Mouse (Mus musculus): ENCODE results near the gene Ndufa1. TPM values are rescaled to one million over a fixed set of nuclear protein-coding genes. Genes with fewer than 3 reads are reported as not detected.
A peak's percentile ranks its signal among the peaks of the same experiment; 100 is the strongest.
"Not testable (repeated sequence)": the region's sequence is repeated elsewhere in the genome, so short reads cannot be mapped to it uniquely, and the experiment has no call there.

Ndufa1 gene
- polyA plus RNA-seq (2016; fragmentation: Nextera tagmentation; extraction: Ambion mirVana), result 329 and 348 TPM in 2 replicates

- Histone ChIP-seq H3K4me1 (no peaks in the 10 kb centered on the region), H3K9me3 (replicated peaks) (no peaks in the 10 kb centered on the region), H3K4me3 (peak within 1 kb of the TSS; percentile 63), H3K27ac (peak within 1 kb of the TSS; percentile 81), H3K27me3 (ENCODE audit: low read depth, poor library complexity, severe bottlenecking) (no peaks in the 10 kb centered on the region), H3K36me3 (0 out of 2 replicates have a peak, but pooled peaks cover 5% of the 10 kb centered on the region)
- 11% methylated on average over 63 of the region's 63 CpGs for WGBS
- DNase-seq (ENCODE audit: low spot score), result peak; percentile 80
These were observed at the start of gene Ndufa1, which contains the start of gene Rnf113a1 for GRCm38 (mm10) chrX:37191105-37191743. Gene Ndufa1 (minus strand): TSS chrX:37191163. Gene Rnf113a1 (plus strand): TSS chrX:37191245.

DNA sequence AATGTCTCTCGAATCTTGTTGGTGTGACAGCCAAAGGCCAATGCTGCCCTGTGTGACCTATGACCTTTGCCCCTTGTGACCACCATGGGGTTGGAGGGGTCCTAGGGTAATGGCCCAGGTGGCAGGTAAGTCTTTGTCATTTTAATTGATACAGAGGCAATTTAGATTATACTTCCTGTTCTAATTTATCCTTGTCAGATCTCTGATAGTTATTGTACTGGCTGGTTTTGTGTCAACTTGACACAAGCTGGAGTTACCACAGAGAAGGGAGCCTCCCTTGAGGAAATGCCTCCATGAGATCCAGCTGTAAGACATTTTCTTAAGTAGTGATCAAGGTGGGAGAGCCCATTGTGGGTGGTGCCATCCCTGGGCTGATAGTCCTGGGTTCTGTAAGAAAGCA, 31.2 kb upstream of the Ndufa1 start, which contains the start of gene Rhox1:
TSS of gene Rhox1 (minus strand) at position 101 of the 400 bp plus-strand sequence.
- not testable (repeated sequence) for H3K9me3 ChIP-seq (replicated peaks); DNase-seq (ENCODE audit: low spot score); H3K27ac ChIP-seq; H3K4me3 ChIP-seq; H3K27me3 ChIP-seq (ENCODE audit: low read depth, poor library complexity, severe bottlenecking); H3K4me1 ChIP-seq; H3K36me3 ChIP-seq
- 64% methylated on average over 1 of the region's 1 CpGs for WGBS

GRCm38 (mm10) chrX:37210941-37211340, 20.0 kb upstream of the Ndufa1 start, which contains the start of gene Gm9:
Gene Gm9 (minus strand): TSS chrX:37211041.
- Histone ChIP-seq H3K27me3 (ENCODE audit: low read depth, poor library complexity, severe bottlenecking) (no peaks in the 10 kb centered on the region), H3K36me3 (no peaks in the 10 kb centered on the region), H3K9me3 (replicated peaks) (no peaks in the 10 kb centered on the region), H3K4me3 (no peak within 1 kb of the TSS), H3K27ac (no peak within 1 kb of the TSS), H3K4me1 (no peaks in the 10 kb centered on the region)
- WGBS, result 88% methylated on average over 10 of the region's 10 CpGs
- no peak for DNase-seq (ENCODE audit: low spot score)

DNA sequence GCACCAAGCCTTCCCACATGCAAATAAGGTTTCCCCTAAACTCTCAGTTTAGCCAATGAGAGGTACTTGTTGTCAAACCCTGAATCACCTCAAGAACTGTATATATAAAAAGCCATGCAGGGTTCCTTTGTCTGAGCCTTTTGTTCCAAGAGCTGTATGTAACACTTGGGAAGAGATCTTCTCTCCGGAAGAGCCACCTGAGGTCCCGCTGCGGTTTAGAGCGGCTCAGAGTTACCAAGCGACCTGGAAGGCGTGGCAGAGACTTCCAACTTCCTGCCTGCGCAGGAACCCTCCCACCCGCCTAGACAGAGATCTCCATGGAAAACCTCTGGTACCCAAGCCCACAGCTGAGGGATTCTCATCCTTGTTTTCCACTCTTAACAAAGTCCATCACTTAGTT, 7.7 kb upstream of the Ndufa1 start:
- Histone ChIP-seq H3K27ac (no peak overlapping the region), H3K4me1 (no peaks in the 10 kb centered on the region), H3K36me3 (no peaks in the 10 kb centered on the region), H3K9me3 (replicated peaks) (no peaks in the 10 kb centered on the region), H3K4me3 (no peak overlapping the region), H3K27me3 (ENCODE audit: low read depth, poor library complexity, severe bottlenecking) (no peaks in the 10 kb centered on the region)
- 60% methylated on average over 8 of the region's 8 CpGs for WGBS
- no peak for DNase-seq (ENCODE audit: low spot score)

DNA sequence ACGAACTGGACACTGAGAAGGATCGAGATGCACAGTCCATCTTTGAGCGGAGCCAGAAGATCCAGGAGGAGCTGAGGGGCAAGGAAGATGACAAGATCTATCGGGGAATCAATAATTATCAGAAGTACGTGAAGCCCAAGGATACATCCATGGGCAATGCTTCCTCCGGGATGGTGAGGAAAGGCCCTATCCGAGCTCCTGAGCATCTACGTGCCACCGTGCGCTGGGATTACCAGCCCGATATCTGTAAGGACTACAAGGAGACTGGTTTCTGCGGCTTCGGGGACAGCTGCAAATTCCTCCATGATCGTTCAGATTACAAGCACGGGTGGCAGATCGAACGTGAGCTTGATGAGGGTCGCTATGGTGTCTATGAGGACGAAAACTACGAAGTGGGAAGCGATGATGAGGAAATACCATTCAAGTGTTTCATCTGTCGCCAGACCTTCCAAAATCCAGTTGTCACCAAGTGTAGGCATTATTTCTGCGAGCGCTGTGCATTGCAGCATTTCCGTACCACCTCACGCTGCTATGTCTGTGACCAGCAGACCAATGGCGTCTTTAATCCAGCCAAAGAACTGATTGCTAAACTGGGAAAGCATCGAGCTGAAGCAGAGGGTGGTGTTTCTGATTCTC, 899 bp upstream of the Ndufa1 start:
- Histone ChIP-seq H3K9me3 (replicated peaks) (no peaks in the 10 kb centered on the region), H3K4me1 (no peaks in the 10 kb centered on the region), H3K27ac (peak overlapping the region; percentile 81), H3K36me3 (0 out of 2 replicates have a peak, but pooled peaks cover 5% of the 10 kb centered on the region), H3K27me3 (ENCODE audit: low read depth, poor library complexity, severe bottlenecking) (no peaks in the 10 kb centered on the region), H3K4me3 (peak overlapping the region; percentile 63)
- DNase-seq (ENCODE audit: low spot score), result no peak
- 25% methylated on average over 28 of the region's 28 CpGs for WGBS

DNA sequence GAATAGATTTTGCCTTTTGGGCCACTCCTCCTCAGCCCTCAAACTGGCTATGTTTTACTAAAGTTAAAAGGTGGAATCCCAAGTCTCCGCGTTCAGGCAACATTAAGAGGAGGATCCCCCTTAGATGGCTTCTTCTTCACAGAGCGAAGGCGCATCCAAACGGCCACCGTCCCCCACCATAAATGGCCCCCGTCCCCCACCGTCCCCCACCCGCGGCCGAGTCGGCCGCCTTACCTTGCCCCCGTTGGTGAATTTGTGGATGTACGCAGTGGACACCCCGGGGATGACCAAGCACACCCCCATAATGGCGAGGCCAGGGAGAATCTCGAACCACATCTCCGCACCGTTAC, 233 bp downstream of the Ndufa1 start:
- Histone ChIP-seq H3K4me1 (no peaks in the 10 kb centered on the region), H3K36me3 (0 out of 2 replicates have a peak, but pooled peaks cover 5% of the 10 kb centered on the region), H3K27ac (peak overlapping the region; percentile 81), H3K27me3 (ENCODE audit: low read depth, poor library complexity, severe bottlenecking) (no peaks in the 10 kb centered on the region), H3K9me3 (replicated peaks) (no peaks in the 10 kb centered on the region), H3K4me3 (peak overlapping the region; percentile 63)
- no peak for DNase-seq (ENCODE audit: low spot score)
- 17% methylated on average over 18 of the region's 20 CpGs for WGBS

DNA sequence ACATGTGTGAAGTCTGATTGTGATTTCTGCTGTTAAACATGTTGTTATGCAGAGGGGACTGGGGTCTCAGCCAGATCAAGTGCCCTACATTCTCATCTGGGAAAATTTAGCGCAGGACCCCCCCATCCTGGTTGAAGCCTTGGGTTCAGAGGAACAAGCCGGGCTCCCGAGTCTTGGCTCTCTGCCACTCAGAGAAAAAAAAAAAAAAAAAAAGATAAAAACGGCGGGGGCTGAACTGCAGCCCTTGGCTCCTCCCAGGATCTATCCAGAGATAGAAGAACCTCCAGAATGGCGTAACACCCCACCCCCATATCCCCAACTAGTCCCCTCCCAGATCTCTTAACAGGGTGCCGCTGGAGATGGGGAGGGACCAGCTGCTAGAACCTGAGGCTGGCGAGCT, 6.6 kb downstream of the Ndufa1 start:
- not testable (repeated sequence) for DNase-seq (ENCODE audit: low spot score)
- WGBS, result 77% methylated on average over 8 of the region's 8 CpGs

GRCm38 (mm10) chrX:37168742-37169141, 22.2 kb downstream of the Ndufa1 start, which contains the start of gene Akap14:
Gene Akap14 (minus strand): TSS chrX:37168842.
- no peak for DNase-seq (ENCODE audit: low spot score)

More for the DNA sequence above, 6.6 kb downstream of the Ndufa1 start:
- H3K36me3 ChIP-seq; H3K27ac ChIP-seq; H3K27me3 ChIP-seq (ENCODE audit: low read depth, poor library complexity, severe bottlenecking); H3K4me3 ChIP-seq; H3K9me3 ChIP-seq (replicated peaks); H3K4me1 ChIP-seq: not testable (repeated sequence)

DNA sequence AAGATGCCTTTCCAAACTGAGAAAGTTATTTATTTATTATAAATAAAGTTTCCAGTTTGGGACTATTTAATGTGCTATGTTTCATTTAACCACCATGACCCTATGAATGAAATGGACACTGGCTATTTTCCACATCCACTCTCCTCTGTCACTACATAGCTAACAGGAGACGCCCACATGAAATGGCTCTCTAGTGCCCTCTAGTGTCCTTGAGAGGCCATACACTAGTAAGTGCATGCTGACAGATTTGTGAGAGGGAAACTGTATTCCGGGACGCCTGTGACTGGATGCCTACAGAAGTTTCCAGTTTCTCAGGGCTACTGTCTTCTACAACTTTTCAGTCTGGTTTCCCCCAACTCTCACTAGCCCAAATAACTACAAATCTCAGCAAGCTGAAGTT, 23.9 kb downstream of the Ndufa1 start:
- no peak for DNase-seq (ENCODE audit: low spot score)
- WGBS, result 29% methylated on average over 3 of the region's 3 CpGs
- H3K9me3 ChIP-seq (replicated peaks), result no peaks in the 10 kb centered on the region
- peaks cover 5% of the 10 kb centered on the region; the same call in 1 of the 2 replicates for H3K27me3 ChIP-seq (ENCODE audit: low read depth, poor library complexity, severe bottlenecking)
- no peak overlapping the region for H3K4me3 ChIP-seq
- no peaks in the 10 kb centered on the region for H3K36me3 ChIP-seq
- H3K27ac ChIP-seq, result no peak overlapping the region
- no peaks in the 10 kb centered on the region for H3K4me1 ChIP-seq

More at GRCm38 (mm10) chrX:37168742-37169141, 22.2 kb downstream of the Ndufa1 start, which contains the start of gene Akap14:
- H3K9me3 ChIP-seq (replicated peaks), result no peaks in the 10 kb centered on the region
- H3K4me1 ChIP-seq, result no peaks in the 10 kb centered on the region
- no peak within 1 kb of the TSS for H3K27ac ChIP-seq
- no peak within 1 kb of the TSS for H3K4me3 ChIP-seq
- WGBS, result 54% methylated on average over 5 of the region's 5 CpGs
- H3K36me3 ChIP-seq, result no peaks in the 10 kb centered on the region
- no peaks in the 10 kb centered on the region for H3K27me3 ChIP-seq (ENCODE audit: low read depth, poor library complexity, severe bottlenecking)

GRCm38 (mm10) chrX:37163115-37163514, 27.8 kb downstream of the Ndufa1 start:
- Histone ChIP-seq H3K27ac (no peak overlapping the region), H3K9me3 (replicated peaks) (no peaks in the 10 kb centered on the region), H3K4me1 (no peaks in the 10 kb centered on the region), H3K27me3 (ENCODE audit: low read depth, poor library complexity, severe bottlenecking) (peaks cover 5% of the 10 kb centered on the region; the same call in 1 of the 2 replicates), H3K4me3 (no peak overlapping the region), H3K36me3 (no peaks in the 10 kb centered on the region)
- WGBS, result 72% methylated on average over 18 of the region's 18 CpGs
- DNase-seq (ENCODE audit: low spot score), result no peak

DNA sequence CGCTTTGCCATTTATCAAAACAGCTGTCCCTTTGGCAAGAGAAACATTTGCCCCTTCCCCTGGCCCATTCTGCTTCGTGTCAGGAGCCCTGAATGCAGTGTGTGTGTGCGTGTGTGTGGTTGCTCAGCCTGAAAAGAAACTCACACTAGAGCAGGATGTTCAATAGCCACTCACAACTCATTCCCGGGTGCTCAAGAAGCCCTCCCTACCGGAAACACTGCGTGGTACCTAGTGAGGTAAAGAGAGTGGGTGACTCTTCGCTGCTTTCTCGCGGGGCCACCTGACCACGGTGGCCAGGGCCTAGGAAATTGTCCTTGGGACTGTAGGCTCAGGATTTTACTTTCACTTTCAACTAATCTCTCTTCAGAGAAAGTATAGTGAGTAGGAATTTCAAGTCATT, 29.8 kb downstream of the Ndufa1 start:
- no peak for DNase-seq (ENCODE audit: low spot score)
- no peaks in the 10 kb centered on the region for H3K36me3 ChIP-seq
- peaks cover 5% of the 10 kb centered on the region; the same call in 1 of the 2 replicates for H3K27me3 ChIP-seq (ENCODE audit: low read depth, poor library complexity, severe bottlenecking)
- no peaks in the 10 kb centered on the region for H3K4me1 ChIP-seq
- 86% methylated on average over 10 of the region's 10 CpGs for WGBS
- H3K9me3 ChIP-seq (replicated peaks), result no peaks in the 10 kb centered on the region
- no peak overlapping the region for H3K27ac ChIP-seq
- H3K4me3 ChIP-seq, result no peak overlapping the region

DNA sequence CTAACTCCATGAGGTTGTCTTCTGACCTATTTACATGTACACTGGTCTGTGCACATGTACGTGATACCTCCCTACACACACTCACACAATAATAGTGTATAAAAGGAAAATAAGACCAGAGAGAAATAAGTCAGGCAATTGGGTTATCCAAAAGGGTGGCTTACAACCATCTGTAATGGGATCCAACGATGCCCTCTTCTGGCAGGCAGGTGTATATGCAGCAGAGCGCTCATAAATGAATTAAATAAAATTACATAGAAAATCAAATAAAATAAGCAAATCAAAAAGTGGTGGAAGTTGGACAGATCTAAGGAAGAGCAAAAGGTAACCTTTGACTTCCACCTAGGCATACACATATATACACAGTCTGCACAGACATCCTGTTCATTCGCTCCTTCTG, 33.1 kb downstream of the Ndufa1 start:
- no peaks in the 10 kb centered on the region for H3K4me1 ChIP-seq
- H3K27me3 ChIP-seq (ENCODE audit: low read depth, poor library complexity, severe bottlenecking), result no peaks in the 10 kb centered on the region
- 61% methylated on average over 4 of the region's 4 CpGs for WGBS
- peaks cover 19% of the 10 kb centered on the region for H3K36me3 ChIP-seq
- H3K27ac ChIP-seq, result no peak overlapping the region
- no peak overlapping the region for H3K4me3 ChIP-seq
- DNase-seq (ENCODE audit: low spot score), result no peak
- no peaks in the 10 kb centered on the region for H3K9me3 ChIP-seq (replicated peaks)

- Histone ChIP-seq H3K36me3 (peaks cover 55% of the 10 kb centered on the region), H3K27ac (no peak overlapping the region), H3K4me1 (no peaks in the 10 kb centered on the region), H3K4me3 (no peak overlapping the region), H3K27me3 (ENCODE audit: low read depth, poor library complexity, severe bottlenecking) (no peaks in the 10 kb centered on the region), H3K9me3 (replicated peaks) (no peaks in the 10 kb centered on the region)
- WGBS, result 95% methylated on average over 2 of the region's 2 CpGs
- no peak for DNase-seq (ENCODE audit: low spot score)
These were observed 46.0 kb downstream of the Ndufa1 start for GRCm38 (mm10) chrX:37144954-37145353.

All from limb, embryonic 10.5 days (tissue).